Mouse (Mus musculus) neutrophil, adult 5-6 weeks (primary cell): ENCODE data around the gene 4930426L09Rik. TPM values are rescaled to one million over a fixed set of nuclear protein-coding genes. Genes with fewer than 3 reads are reported as not detected.

ENCODE experiments used
- ATAC-seq: fragments of 151-379, 151-347 bp; 2 replicates; pipeline ENCODE4 v1.8.0; 2017; ENCODE audit warnings: mild to moderate bottlenecking, moderate TSS enrichment; ENCODE audit not compliant: insufficient number of reproducible peaks, poor library complexity, low FRiP score, severe bottlenecking; ENCODE audit errors: extremely low read depth
- total RNA-seq: library from RNA; stranded (forward); fragments of 200-1000 nt; gene quantifications from 2 replicates; pipeline ENCODE4 v1.2.3, GENCODE M21; 2017

The 4930426L09Rik gene
- total RNA-seq, 1 experiment from 2014 or later = 3.7 TPM

DNA sequence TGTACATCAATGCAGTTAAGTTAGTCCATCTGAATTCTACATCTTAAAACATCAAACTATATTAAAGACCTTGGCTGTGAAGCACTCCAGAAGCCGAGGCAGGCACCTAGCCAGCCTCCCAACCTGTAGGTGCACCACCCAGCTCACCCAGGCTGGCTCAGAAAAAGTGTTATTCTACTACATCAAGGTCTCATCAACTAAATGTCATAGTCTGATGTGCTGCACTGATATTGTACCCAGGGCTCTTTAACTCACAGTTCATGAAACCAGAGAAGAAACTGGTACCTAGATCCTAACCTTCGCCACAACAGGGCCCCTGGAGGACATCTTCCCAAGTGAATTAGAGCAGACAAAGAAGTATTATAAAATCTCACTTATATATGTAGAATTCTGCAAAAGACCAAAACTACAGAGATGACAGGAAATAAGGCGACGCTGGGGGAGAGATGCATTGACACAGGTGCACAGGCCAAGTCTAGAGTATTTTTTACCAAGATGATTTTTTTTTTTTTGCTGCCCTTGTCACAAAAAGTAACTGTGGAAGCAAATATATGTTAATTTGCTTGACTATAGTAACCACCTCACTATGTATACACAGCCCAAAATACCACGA is 30.6 kb upstream of the 4930426L09Rik start:
- ATAC-seq = no peak

DNA sequence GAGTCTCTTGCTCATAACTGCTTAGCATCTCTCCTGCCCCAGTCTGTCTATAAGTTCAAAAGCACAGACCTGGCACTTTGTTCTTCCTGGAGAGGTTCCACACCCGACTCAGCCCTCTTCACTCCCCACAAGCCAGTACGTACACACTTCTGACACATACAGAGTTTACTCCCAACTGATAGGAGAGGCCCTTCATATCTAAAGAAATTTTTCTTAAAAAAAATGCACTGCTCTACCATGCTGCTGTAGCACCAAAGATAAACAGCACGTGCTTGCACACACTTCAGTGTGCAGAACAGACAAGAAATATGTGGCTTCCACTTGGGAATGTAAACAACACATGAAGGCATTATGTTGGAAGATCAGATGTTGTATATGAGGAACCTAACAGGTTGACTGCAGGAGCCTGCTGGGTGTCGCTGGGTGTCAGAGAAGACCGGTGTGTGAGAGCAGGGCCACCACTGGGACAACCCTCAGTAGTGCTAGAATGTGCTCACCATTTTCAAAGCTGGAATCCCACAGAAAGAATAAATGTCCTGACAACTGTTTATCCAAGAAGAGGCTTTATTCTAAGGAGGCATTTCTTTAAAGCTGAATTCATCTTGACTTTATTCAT is 29.0 kb upstream of the 4930426L09Rik start:
- ATAC-seq = no peak

DNA sequence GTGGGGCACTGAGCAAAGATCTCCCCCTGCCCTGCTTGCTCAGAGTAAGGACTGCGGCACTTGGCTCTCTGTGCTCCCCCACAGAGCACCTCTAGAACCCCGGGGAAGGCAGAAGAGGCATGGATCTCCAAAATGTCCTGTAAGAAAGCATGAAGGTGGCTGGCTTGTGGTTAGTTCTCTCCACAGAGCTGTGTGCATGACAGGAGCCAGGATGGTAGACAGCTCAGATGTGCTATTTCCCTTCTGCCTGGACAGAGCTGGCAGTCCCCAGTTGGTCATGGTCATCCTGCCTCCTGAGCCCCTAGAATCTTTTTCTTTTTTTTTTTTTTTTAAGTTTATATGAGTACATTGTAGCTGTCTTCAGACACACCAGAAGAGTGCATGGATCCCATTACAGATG is 27.7 kb upstream of the 4930426L09Rik start:
- no peak for ATAC-seq

DNA sequence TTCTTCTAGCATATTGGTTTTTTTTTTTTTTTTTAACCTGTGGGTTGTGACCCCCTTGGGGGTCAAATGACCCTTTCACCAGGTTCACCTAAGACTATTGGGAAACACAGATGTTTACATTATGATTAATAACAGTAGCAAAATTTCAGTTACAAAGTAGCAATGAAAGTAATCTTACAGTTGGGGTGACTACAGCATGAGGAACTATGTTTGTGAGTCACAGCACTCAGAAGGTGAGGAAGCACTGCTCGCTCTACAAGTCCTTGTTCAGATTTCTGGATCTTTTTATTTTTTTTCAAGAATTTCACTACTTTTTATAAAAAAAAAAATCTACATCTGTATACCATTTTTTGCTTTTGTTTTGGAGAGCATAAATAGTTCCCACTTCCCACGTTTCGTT is 26.6 kb upstream of the 4930426L09Rik start:
- ATAC-seq = no peak

DNA sequence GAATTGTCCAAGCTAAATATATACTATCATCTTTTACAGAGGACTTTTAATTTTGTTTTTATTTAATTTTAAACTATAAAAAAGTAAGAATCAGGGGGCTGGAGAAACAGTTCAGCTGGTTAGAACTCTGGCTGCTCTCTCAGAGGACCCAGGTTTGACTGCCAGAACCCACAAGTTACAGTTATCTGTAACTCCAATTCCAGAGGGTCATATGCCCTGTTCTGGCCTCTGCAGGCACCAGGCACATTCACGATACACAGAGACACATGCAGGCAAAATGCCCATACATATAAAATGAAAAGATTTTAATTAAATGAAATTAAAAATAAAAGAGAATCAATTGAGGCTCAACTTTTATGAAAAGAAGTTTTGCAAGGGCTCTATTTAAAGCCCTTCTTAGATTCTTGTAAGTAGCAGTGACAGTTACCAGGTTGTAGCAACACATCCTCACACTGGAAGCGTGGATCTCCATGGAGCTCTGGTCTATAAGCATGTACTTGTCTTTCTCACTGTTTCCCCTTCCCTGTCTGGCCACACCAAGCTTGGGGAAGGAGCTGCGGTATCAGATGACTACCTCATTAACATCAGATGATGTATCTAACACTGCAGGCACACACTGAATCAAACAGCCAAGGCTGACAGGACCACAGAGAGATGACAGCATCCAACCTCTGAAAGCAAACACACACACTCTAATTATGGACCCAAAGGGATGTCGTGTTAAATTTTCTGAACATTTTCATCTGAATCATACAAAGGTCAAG is 23.1 kb upstream of the 4930426L09Rik start:
- ATAC-seq = no peak

DNA sequence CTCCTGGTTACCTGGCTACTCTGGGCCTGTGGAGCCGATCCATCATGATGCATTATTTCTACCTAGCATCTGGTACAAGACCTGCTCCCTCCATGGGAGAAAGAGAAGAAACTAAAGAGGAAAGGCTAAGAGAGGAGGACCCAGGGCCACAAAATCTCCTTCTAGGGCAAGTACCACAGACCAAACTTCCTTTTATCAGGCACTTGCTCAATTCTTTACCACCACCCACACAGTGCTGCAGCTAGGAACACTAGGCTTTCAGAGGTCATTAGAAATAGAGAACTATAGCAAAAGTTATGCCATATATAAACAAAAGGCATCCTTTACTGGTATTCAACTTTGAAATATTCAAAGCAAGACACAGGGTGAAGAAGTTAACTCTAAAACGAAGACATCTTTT is 22.0 kb upstream of the 4930426L09Rik start:
- peak; percentile 63 for ATAC-seq

DNA sequence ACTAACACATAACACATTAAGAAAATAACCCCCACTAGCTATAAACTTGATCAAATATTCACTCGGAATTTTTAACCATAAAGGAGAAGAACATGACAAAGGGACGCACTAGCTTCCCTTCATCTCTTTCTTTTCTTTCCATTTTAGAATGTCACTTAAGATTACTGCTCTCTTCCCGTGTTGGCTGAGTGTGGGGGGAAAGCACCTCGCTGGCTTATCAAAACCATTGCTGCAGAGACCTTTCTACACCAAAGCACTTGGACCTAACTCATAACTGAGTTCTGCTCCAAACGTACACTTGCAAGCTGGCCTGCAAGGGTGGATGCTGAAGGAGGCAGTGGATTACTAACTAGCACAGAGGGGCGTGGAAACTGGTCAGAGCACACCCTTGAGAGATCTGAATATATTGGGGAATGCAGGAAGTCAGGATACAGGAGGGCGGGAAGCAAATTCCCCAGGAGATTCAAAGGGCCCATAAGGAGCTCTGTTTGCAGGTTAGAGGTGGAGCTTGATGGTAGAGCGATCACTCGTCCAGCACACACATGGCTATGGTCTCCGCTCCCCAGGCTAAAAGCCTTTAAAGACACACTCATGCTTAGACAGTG is 20.8 kb upstream of the 4930426L09Rik start:
- no peak for ATAC-seq

DNA sequence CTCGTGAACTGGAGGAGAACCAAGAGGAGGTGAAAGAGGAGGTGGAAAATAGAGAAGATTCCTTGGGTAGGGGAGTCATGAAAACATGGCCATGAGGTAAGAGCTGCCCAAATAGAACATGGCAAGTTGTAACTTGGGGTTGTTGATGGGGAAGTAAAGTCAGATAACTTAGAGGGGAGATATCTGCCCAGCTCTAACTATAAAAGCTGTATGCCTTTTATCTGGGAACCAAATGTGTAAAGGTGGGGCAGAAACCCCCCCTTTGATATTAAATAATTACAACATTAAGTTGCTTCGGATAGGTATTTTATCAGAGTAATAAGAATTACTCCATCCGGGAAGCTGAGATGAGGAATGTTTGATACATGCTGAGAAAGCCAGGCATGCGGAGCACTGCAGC is 19.1 kb upstream of the 4930426L09Rik start:
- ATAC-seq = no peak

DNA sequence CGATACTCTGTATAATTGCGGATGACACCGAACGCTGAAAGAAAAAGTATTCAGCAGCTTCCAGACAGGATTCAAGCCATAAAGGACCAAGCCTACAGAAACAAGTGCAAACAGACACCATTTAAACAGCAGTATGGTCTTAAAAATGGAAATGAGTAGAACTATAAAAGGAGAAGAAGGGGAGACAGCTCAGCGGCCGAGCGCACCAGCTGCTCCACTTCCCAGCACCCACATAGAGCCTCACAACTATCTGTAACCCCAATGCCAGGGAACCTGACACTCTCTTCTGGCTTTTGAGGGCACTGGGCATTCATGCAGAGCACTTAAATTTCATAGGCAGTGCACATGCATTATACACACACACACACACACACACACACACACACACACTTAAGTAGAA is 18.5 kb upstream of the 4930426L09Rik start:
- no peak for ATAC-seq

DNA sequence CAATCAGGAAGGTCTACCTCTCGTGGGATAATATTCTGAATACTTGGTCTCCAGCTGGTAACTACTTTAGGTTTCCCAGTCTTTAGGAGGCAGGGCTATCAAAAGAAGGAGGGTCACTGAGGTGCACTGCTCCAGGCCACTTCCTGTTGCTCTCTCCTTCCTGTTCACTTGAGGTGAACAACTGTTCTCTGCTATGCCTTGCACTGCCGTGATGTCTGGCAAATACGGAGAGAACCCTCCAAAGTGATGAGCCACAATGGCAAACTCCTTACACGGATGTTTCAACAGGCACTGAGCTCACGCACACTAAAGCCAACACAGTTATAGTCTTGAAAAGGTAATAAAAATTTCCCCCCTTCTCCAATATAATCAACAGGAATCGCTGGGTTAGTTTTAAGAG is 15.6 kb upstream of the 4930426L09Rik start:
- ATAC-seq = no peak

DNA sequence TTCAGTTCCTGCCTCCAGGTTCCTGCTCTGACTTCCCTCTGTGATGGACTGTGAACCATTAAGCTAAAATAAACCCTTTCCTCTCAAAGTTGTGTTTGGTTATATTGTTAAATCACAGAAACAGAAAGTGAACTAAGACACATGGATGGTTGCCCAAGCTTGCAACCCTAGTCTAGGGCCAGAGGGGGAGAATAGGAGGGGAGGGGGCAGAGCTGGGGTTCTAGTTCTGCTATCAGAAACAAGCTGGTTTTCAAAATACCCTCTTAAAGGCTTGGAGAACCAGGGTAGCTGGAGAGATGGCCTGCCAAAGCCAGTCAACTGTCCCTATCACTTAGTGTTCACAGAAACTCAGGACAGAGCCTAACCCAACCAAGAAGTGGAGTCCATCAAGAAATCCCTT is 14.6 kb upstream of the 4930426L09Rik start:
- ATAC-seq = peak; percentile 36

DNA sequence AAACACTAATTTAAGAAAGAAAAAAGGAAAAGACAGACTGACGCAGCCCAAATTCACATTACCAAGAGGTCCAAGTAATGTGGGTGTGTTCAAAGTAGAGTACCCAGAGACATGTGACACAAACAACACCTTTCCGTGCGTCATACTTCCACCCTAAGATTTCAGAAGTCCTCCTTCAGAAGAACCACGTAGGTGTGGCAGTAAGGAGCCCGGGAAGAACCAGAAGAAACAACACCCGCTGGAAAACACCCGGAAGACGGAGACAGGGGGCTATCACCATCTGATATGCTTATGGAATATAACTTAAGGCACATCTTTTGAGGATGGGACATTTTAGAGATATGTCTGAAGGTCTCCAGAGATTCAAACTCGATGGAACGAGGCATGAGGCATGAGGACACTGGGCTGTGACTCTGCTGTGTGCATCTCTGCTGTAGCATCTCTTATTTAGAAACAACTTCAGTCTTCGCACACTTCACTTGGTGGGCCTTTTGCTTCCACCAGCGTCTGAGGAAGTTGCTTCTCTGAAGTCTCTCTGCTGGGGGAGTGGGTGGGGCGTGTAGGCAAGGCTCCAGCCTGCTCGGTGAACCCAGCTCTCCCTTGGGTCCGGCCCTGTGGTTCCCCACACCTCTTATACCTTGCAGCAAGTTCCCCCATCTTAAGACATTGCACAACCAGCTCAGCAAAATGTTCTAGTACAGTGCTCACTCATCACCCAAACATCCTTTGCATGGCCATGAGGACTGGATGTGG is 13.9 kb upstream of the 4930426L09Rik start:
- ATAC-seq = peak; percentile 83

DNA sequence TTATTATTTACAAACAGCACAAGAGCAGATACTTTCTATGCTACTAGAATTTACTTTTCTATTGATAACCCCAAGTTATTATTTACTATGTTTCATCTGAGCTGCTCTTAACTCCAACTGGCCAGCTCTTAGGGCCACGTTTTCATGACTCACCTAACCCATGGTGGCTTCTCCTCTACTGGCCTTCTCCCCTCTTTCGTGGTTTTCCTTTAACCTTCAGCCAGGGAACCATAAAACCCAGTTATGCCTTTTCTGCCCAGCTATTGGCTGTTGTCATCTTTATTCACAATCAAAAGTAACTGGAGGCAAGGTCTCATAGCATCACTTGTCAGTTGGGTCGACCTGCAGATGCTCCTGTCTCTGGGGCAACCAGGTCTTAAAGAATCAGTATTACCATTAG is 12.6 kb upstream of the 4930426L09Rik start:
- no peak for ATAC-seq

DNA sequence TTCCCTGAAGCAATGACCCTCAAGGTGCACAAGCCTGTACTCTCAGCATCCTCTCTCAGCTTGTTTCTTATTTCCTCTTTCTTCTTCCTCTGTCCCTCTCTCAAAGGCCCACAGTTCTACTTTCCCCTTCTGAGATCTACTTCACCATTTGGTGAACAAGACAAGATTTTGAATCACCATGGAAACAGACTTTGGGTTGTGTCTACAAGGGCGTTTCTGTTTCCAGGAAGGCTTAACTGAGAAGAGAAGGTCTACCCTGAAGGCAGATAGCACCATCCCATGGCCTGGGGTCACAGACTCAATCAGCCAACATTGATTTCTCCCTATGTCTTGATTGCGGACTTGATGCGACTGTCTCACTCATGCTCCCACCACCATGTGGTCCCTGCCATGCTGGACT is 9.3 kb upstream of the 4930426L09Rik start:
- ATAC-seq = peak; percentile 84

DNA sequence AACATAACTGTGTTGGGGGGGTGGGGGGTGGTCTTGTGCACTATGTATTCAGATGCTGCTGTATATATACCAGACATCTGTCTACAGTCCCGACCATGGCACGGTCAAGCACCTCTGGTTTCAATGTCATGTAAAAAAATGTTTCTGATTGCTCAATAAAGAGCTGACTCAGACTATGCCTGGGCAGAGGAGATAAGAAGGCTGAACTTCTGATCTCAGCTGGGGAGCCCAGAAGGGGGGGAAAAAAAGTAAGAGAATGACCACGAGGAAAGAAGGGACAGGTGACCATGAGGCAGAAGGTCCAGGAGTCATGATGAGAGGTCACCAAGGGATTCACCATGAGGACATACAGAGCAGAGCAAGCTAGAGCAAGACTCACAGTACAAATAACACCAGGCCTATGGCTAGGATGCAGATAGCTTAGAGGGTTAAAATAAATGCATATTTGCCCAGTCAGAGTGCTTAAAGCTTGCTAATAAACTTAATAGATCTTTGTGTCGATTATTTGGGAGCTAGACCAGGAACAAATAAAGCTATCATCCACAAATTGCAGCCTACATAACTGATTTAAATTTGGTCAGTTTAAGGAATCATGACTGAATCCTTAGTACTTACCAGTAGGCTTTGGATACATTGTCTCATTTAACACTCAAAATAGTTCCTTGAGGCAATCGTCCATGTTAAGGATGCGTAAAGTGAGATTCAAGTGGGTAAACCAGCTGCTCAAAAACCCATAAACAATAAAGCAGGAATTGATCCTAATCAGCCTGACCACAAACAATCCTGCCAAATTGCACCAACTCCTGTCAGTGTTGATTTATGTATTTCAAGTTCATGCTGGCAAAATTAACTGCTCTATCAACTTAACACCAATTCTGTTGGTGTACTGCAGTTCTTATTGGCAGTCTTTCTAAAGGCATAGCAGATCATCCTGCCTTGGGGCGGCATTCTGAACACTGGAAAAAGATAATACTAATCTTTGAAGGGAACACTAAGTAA is 5.3 kb upstream of the 4930426L09Rik start:
- no peak for ATAC-seq

DNA sequence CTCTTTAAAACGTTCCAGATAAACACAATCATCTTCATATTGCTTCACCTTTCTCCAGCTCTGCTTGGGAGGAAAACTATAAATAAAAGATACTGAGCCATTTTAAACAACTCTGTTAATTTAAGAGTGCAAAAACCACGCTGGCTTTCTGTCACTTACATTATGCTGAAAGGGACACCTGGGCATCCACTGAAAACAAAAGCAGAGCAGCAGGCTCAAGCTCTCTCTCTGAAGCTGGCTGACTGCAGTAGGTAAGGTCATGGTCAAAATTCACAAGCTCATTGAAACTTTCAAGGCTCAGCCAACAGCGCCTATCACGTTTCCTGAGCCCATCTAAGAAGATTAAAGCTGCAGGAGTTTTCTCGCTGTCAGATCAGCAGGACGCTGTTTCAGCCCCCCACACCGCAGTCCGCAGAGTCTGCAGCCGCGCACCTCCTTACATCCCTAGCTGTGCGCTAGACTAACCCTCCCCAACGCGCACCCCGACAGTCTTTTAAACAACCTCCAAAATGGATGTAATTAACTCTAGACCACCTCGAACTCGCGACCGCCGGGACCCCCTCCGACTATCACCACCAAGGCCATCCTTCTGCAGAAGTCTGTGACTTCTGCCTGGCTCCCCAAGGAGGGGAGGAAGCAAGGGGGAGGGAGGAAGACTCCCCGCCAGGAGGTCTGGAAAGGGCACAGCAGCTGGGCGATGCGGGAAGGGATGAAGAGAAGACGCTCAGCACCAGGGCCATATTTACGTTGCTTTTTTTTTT is 1.5 kb upstream of the 4930426L09Rik start:
- ATAC-seq = no peak

DNA sequence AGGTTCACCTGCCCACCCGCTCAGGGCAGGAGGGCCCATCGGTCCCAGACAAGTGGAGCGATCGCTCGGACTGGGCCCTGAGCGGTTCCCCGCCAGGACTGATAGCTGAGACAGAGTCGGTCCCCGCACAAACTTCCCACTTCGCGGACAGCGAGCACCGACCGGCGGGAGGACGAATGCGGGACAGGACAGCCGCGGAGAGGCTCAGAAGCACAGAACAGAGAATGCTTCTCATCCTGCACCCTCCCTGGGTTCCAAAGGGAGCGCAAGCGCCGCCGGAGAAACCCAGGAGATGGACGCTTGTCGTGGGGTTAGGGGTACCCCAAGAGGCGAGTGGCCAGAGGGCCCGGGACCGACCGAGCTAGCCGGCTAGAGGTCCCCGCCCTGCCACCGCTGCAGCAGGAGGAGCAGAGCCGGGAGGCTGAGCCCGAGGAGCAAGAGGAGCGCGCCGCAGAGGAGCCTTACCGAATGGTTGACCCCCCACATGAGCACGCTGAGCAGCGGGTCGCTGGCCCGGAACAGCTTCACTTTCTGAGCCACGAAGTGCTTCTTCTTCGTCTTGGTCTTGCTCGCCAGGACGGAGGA is 664 bp upstream of the 4930426L09Rik start:
- ATAC-seq = peak; percentile 24
